Mouse (Mus musculus): Measurements from ENCODE around the gene Gapvd1.

DNA sequence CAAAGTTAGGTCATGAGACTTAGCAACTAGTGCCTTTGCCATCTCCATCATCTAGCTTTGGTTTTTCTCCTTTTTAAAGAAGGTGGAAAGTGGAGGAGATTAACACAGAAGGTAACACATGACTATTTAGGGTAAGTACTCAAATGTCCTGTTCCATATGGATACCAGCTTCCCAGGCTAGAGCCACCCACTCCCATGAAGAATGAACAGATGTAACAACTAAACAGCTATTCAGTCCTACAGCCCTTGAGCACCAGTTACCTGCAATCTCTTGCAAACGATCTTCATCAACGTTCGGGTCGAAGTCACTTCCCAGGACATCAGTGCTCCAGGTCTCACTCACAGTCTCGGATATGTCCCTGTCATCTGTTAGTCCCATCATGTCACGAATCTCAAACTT is 43.1 kb downstream of the Gapvd1 start:
- TF ChIP-seq CTCF (IDR thresholded peaks at IDR 0.05; ENCODE audit: control insufficient read depth, insufficient read depth, low read length) (no peak), POLR2A (IDR thresholded peaks at IDR 0.05; ENCODE audit: borderline replicate concordance, control insufficient read depth, low read depth, low read length) (no peak)
